Mouse (Mus musculus) forebrain, embryonic 15.5 days (tissue): ENCODE measurements around the gene Sbno2. TPM values are rescaled to one million over a fixed set of nuclear protein-coding genes. Genes with fewer than 3 reads are reported as not detected.
A peak's percentile ranks its signal among the peaks of the same experiment; 100 is the strongest.

Source experiments
- ATAC-seq: fragments of 200-750 bp; cut with Nextera tagmentation; replicated peaks from 2 replicates; pipeline ENCODE4 v1.8.0; 2017; ENCODE audit warnings: mild to moderate bottlenecking, moderate TSS enrichment, moderate library complexity
- H3K27ac ChIP-seq: fragments of 300-500 bp; sonication (generic); replicated peaks from 2 replicates; pipeline ENCODE4 v1.5.1; 2015; ENCODE audit warnings: mild to moderate bottlenecking, inconsistent platforms
- H3K27me3 ChIP-seq: fragments of 300-500 bp; sonication (generic); 2 replicates; pipeline ENCODE4 v1.6.1; 2015; ENCODE audit warnings: inconsistent platforms
- H3K36me3 ChIP-seq: fragments of 300-500 bp; sonication (generic); 2 replicates; pipeline ENCODE4 v1.6.1; 2015; ENCODE audit warnings: mild to moderate bottlenecking, inconsistent platforms
- H3K4me1 ChIP-seq: fragments of 300-500 bp; sonication (generic); 2 replicates; pipeline ENCODE4 v1.6.1; 2015; ENCODE audit warnings: inconsistent platforms
- H3K4me2 ChIP-seq: fragments of 300-500 bp; sonication (generic); replicated peaks from 2 replicates; pipeline ENCODE4 v1.6.1; 2015; ENCODE audit warnings: mild to moderate bottlenecking, inconsistent platforms
- H3K4me3 ChIP-seq: fragments of 300-500 bp; sonication (generic); 2 replicates; pipeline ENCODE4 v1.5.1; 2015; ENCODE audit warnings: mild to moderate bottlenecking, inconsistent platforms
- H3K9ac ChIP-seq: fragments of 300-500 bp; sonication (generic); replicated peaks from 2 replicates; pipeline ENCODE4 v1.6.1; 2015; ENCODE audit warnings: mild to moderate bottlenecking, inconsistent platforms
- H3K9me3 ChIP-seq: fragments of 300-500 bp; sonication (generic); 2 replicates; pipeline ENCODE4 v1.6.1; 2016; ENCODE audit warnings: inconsistent platforms
- whole genome bisulfite sequencing: fragments of 180-500 bp; shearing (Covaris S2); methylation state at CpG from one replicate; pipeline ENCODE4 v1.1.7; 2015; ENCODE audit warnings: mixed read lengths; 5-methylcytosine and 5-hydroxymethylcytosine counted together
- polyA plus RNA-seq: library from polyadenylated mRNA; unstranded; fragments of >200 nt; fragmentation: Nextera tagmentation; extraction: Ambion mirVana; gene quantifications from 2 replicates; pipeline ENCODE4 v1.2.1, GENCODE M21; 2015

Sbno2 gene
- polyA plus RNA-seq, 1 experiment from 2014 or later: 13.4 TPM

DNA sequence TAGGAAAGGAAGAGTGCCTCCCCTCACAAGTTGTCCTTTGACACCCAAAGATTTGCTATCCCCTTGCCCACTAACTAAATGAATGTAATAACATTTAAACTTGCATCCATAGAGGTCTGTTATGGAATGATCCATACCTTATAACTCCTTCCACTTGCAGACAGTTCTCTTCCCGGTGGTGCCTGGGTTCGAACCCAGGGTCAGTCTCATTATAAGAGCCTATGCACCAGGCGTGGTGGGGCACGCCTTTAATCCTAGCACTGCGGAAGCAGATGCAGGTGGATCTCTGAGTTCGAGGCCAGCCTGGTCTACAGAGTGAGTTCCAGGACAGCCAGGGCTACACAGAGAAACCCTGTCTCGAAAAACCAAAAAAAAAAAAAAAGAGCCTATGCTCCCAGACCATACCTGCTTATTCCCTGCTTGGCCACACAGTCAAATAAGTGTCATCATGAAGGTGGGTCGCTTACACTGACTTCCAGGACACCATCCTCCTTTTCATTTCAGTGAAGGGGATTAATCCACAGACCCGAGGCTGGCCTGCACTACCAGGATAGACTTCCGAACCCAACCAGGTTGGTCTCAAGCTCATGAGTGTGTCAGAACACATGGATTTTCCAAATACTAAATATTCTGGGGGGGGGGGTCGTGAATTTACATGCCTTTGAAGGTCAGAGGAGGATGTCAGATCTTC lies 34.7 kb upstream of the Sbno2 start:
- Histone ChIP-seq H3K9me3 (no peaks in the 10 kb centered on the region), H3K36me3 (peaks cover 20% of the 10 kb centered on the region), H3K27ac (peak overlapping the region; percentile 89; the same call in 1 of the 2 replicates), H3K4me1 (peaks cover 64% of the 10 kb centered on the region), H3K4me3 (peak overlapping the region; percentile 81; the same call in 1 of the 2 replicates), H3K4me2 (no peak overlapping the region), H3K27me3 (no peaks in the 10 kb centered on the region), H3K9ac (no peak overlapping the region)
- no peak for ATAC-seq
- 73% methylated on average over 11 of the region's 11 CpGs for WGBS

DNA sequence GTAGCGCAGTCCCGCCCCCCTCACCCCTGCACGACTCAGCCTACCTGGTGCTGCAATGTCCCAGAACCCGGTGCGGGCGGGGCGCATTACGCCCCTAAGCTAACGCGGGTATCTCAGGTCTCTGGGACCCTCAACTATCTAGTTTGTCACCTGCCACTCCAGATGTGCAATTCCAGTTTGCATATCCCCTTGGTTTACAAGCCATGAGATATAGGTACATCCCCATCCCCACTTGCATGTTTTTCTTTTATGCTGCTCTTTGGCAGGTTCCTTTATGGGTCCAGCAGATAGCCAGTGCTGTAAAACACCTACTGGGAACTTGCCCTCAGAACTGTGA lies 34.0 kb upstream of the Sbno2 start:
- 4% methylated on average over 10 of the region's 10 CpGs for WGBS
- no peak for ATAC-seq
- peak overlapping the region; percentile 83 for H3K9ac ChIP-seq
- peaks cover 61% of the 10 kb centered on the region for H3K4me1 ChIP-seq
- H3K27ac ChIP-seq: peak overlapping the region; percentile 89
- H3K4me3 ChIP-seq: peak overlapping the region; percentile 76
- no peaks in the 10 kb centered on the region for H3K27me3 ChIP-seq
- H3K36me3 ChIP-seq: peaks cover 18% of the 10 kb centered on the region
- H3K4me2 ChIP-seq: peak overlapping the region; percentile 89
- H3K9me3 ChIP-seq: no peaks in the 10 kb centered on the region

- peak; percentile 3 for ATAC-seq
- Histone ChIP-seq H3K9me3 (no peaks in the 10 kb centered on the region), H3K36me3 (peaks cover 18% of the 10 kb centered on the region), H3K9ac (peak within 1 kb of the TSS; percentile 83), H3K4me2 (peak within 1 kb of the TSS; percentile 89), H3K4me3 (peak within 1 kb of the TSS; percentile 76), H3K27me3 (no peaks in the 10 kb centered on the region), H3K4me1 (peaks cover 61% of the 10 kb centered on the region), H3K27ac (peak within 1 kb of the TSS; percentile 89)
- under 1% methylated on average over 69 of the region's 94 CpGs for WGBS
Measured at GRCm38 (mm10) chr10:80138553-80139438, 33.4 kb upstream of the Sbno2 start, which contains the start of gene Atp5d. Atp5d (plus strand) TSS chr10:80138632.

- H3K4me2 ChIP-seq: peak overlapping the region; percentile 89
- peak overlapping the region; percentile 89 for H3K27ac ChIP-seq
- peak overlapping the region; percentile 76 for H3K4me3 ChIP-seq
- peaks cover 25% of the 10 kb centered on the region for H3K36me3 ChIP-seq
- ATAC-seq: no peak
- H3K4me1 ChIP-seq: peaks cover 60% of the 10 kb centered on the region
- H3K9ac ChIP-seq: peak overlapping the region; percentile 83
- H3K27me3 ChIP-seq: no peaks in the 10 kb centered on the region
- WGBS: 1% methylated on average over 33 of the region's 33 CpGs
- H3K9me3 ChIP-seq: no peaks in the 10 kb centered on the region
Measured at GRCm38 (mm10) chr10:80137626-80138552, 32.5 kb upstream of the Sbno2 start.

- no peak for ATAC-seq
- Histone ChIP-seq H3K4me3 (peak overlapping the region; percentile 76), H3K4me1 (peaks cover 59% of the 10 kb centered on the region), H3K36me3 (peaks cover 33% of the 10 kb centered on the region), H3K27ac (peak overlapping the region; percentile 89), H3K9me3 (no peaks in the 10 kb centered on the region), H3K4me2 (peak overlapping the region; percentile 89), H3K27me3 (no peaks in the 10 kb centered on the region), H3K9ac (peak overlapping the region; percentile 83)
- 4% methylated on average over 29 of the region's 29 CpGs for WGBS
Measured at GRCm38 (mm10) chr10:80136952-80137625, 31.7 kb upstream of the Sbno2 start.

- H3K4me1 ChIP-seq: peaks cover 60% of the 10 kb centered on the region
- H3K27me3 ChIP-seq: no peaks in the 10 kb centered on the region
- WGBS: 18% methylated on average over 48 of the region's 49 CpGs
- ATAC-seq: no peak
- peak overlapping the region; percentile 89 for H3K27ac ChIP-seq
- peak overlapping the region; percentile 83 for H3K9ac ChIP-seq
- H3K4me3 ChIP-seq: peak overlapping the region; percentile 76
- H3K4me2 ChIP-seq: peak overlapping the region; percentile 89
- peaks cover 39% of the 10 kb centered on the region for H3K36me3 ChIP-seq
- H3K9me3 ChIP-seq: no peaks in the 10 kb centered on the region
Measured at GRCm38 (mm10) chr10:80136179-80136951, 31.0 kb upstream of the Sbno2 start.

- Histone ChIP-seq H3K27ac (no peak overlapping the region), H3K4me2 (no peak overlapping the region), H3K4me3 (no peak overlapping the region), H3K9ac (no peak overlapping the region), H3K4me1 (peaks cover 57% of the 10 kb centered on the region), H3K36me3 (peaks cover 45% of the 10 kb centered on the region), H3K9me3 (no peaks in the 10 kb centered on the region), H3K27me3 (no peaks in the 10 kb centered on the region)
- ATAC-seq: no peak
- WGBS: 92% methylated on average over 1 of the region's 1 CpGs
Measured at GRCm38 (mm10) chr10:80135641-80136040, 30.3 kb upstream of the Sbno2 start.

DNA sequence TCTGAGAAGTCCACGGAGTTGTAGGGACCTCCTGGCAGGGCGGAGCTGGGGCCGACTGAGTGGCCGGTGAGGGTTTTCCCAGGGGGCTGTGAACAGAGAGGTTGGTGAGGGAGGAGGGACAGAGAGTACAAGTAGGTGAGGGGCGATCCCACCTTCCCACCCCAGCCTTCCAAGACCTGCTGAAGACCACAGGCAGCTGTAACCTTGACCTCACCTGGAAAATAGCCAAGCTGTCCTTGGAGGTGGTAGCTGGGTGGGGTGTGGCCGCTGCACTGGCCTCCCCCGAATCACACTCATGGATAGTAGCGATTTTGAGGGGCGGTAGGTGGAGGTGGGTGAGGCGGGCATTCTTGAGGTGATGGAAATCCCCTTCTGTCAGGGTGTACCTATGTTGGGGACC lies 29.8 kb upstream of the Sbno2 start:
- Histone ChIP-seq H3K9ac (no peak overlapping the region), H3K4me2 (no peak overlapping the region), H3K36me3 (peaks cover 50% of the 10 kb centered on the region), H3K27ac (no peak overlapping the region), H3K27me3 (no peaks in the 10 kb centered on the region), H3K9me3 (no peaks in the 10 kb centered on the region), H3K4me1 (peaks cover 54% of the 10 kb centered on the region), H3K4me3 (no peak overlapping the region)
- WGBS: 89% methylated on average over 10 of the region's 10 CpGs
- no peak for ATAC-seq

DNA sequence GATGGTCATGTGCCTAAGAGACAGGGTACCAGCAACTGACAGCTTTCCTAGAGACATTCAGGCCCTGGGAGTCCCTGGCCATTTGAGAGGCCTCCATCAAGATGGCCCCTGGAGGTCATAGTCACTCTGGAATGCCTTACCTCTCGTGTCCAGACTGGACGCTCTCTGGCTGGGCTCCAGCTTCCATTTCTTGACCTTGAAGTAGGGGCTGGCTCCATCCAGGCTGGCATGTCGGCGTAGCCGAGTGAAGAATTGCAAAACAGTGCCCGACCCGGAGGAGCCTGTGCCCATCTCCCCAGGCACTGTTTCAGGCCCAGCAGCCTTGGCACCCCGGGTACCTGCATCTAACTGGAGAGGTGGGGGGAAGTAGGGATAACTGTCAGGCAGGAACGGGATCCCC lies 29.1 kb upstream of the Sbno2 start:
- Histone ChIP-seq H3K27ac (no peak overlapping the region), H3K36me3 (peaks cover 58% of the 10 kb centered on the region), H3K9me3 (no peaks in the 10 kb centered on the region), H3K4me1 (peaks cover 51% of the 10 kb centered on the region), H3K27me3 (no peaks in the 10 kb centered on the region), H3K4me3 (no peak overlapping the region), H3K4me2 (no peak overlapping the region), H3K9ac (no peak overlapping the region)
- WGBS: 89% methylated on average over 9 of the region's 9 CpGs
- no peak for ATAC-seq

- no peaks in the 10 kb centered on the region for H3K27me3 ChIP-seq
- H3K36me3 ChIP-seq: peaks cover 68% of the 10 kb centered on the region
- H3K9ac ChIP-seq: no peak overlapping the region
- H3K4me1 ChIP-seq: peaks cover 44% of the 10 kb centered on the region
- H3K27ac ChIP-seq: no peak overlapping the region; the same call in 1 of the 2 replicates
- H3K4me3 ChIP-seq: no peak overlapping the region
- no peak overlapping the region for H3K4me2 ChIP-seq
- WGBS: 62% methylated on average over 8 of the region's 8 CpGs
- ATAC-seq: no peak
- no peaks in the 10 kb centered on the region for H3K9me3 ChIP-seq
Measured at GRCm38 (mm10) chr10:80133226-80133849, 28.0 kb upstream of the Sbno2 start.
